Mouse (Mus musculus): ENCODE measurements around the gene Rsrc1.

DNA sequence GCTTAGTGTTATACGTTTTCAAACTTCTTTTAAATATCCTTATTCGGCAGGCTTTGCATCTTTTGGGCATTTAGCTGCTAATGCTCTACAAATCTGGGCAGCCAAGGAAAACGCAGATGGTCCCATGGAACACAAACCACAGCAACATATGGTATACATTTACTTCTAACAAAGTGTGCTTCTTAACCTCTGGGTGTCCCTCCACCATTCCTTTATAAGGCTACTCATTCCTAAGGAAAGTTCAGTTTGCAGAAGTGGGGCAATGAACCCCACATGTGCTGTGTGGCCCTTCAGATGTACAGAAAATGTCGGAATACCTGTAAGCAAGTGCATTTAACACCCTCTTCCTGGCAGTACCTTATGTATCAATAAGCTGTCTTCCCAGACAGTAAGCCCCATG, 13.7 kb upstream of the Rsrc1 start:
- TF ChIP-seq EP300 (IDR thresholded peaks at IDR 0.05; ENCODE audit: low read depth) (no peak), CTCF (IDR thresholded peaks at IDR 0.05; ENCODE audit: low read depth) (no peak)

All from heart, postnatal 0 days (tissue).